Mouse (Mus musculus): ENCODE data around the gene Ntpcr. TPM values are rescaled to one million over a fixed set of nuclear protein-coding genes. Genes with fewer than 3 reads are reported as not detected.

The Ntpcr gene
- polyA plus RNA-seq, 1 experiment: 39.6 TPM

GRCm38 (mm10) chr8:125741377-125741776, 11.6 kb downstream of the Ntpcr start:
- no peak for TF ChIP-seq POLR2A (IDR thresholded peaks at IDR 0.05; ENCODE audit: borderline replicate concordance, low read depth, low read length)
- TF ChIP-seq CTCF (IDR thresholded peaks at IDR 0.05; ENCODE audit: low read depth, low read length): no peak
- Histone ChIP-seq H3K27ac (ENCODE audit: insufficient read depth, low read depth, low read length) (no peak overlapping the region), H3K4me3 (ENCODE audit: insufficient read depth, low read length) (no peak overlapping the region), H3K4me1 (ENCODE audit: control insufficient read depth, insufficient read depth, low read length) (no peaks in the 10 kb centered on the region)

GRCm38 (mm10) chr8:125741855-125742254, 12.1 kb downstream of the Ntpcr start:
- Histone ChIP-seq H3K4me1 (ENCODE audit: control insufficient read depth, insufficient read depth, low read length) (no peaks in the 10 kb centered on the region), H3K27ac (ENCODE audit: insufficient read depth, low read depth, low read length) (no peak overlapping the region), H3K4me3 (ENCODE audit: insufficient read depth, low read length) (no peak overlapping the region)
- TF ChIP-seq CTCF (IDR thresholded peaks at IDR 0.05; ENCODE audit: low read depth, low read length): no peak
- no peak for TF ChIP-seq POLR2A (IDR thresholded peaks at IDR 0.05; ENCODE audit: borderline replicate concordance, low read depth, low read length)

- TF ChIP-seq CTCF (IDR thresholded peaks at IDR 0.05; ENCODE audit: low read depth, low read length) (no peak), POLR2A (IDR thresholded peaks at IDR 0.05; ENCODE audit: borderline replicate concordance, low read depth, low read length) (no peak)
- no peak overlapping the region for H3K27ac ChIP-seq (ENCODE audit: insufficient read depth, low read depth, low read length)
- no peaks in the 10 kb centered on the region for H3K4me1 ChIP-seq (ENCODE audit: control insufficient read depth, insufficient read depth, low read length)
- no peak overlapping the region for H3K4me3 ChIP-seq (ENCODE audit: insufficient read depth, low read length)
Measured at GRCm38 (mm10) chr8:125742406-125742805, 12.6 kb downstream of the Ntpcr start.

GRCm38 (mm10) chr8:125744914-125745576, 15.3 kb downstream of the Ntpcr start:
- TF ChIP-seq POLR2A (IDR thresholded peaks at IDR 0.05; ENCODE audit: borderline replicate concordance, low read depth, low read length) (no peak), CTCF (IDR thresholded peaks at IDR 0.05; ENCODE audit: low read depth, low read length) (no peak)
- Histone ChIP-seq H3K4me3 (ENCODE audit: insufficient read depth, low read length) (no peak overlapping the region), H3K4me1 (ENCODE audit: control insufficient read depth, insufficient read depth, low read length) (no peaks in the 10 kb centered on the region), H3K27ac (ENCODE audit: insufficient read depth, low read depth, low read length) (no peak overlapping the region)

GRCm38 (mm10) chr8:125747390-125747789, 17.6 kb downstream of the Ntpcr start:
- Histone ChIP-seq H3K4me3 (ENCODE audit: insufficient read depth, low read length) (no peak overlapping the region), H3K4me1 (ENCODE audit: control insufficient read depth, insufficient read depth, low read length) (no peaks in the 10 kb centered on the region), H3K27ac (ENCODE audit: insufficient read depth, low read depth, low read length) (no peak overlapping the region)
- TF ChIP-seq CTCF (IDR thresholded peaks at IDR 0.05; ENCODE audit: low read depth, low read length): no peak
- TF ChIP-seq POLR2A (IDR thresholded peaks at IDR 0.05; ENCODE audit: borderline replicate concordance, low read depth, low read length): no peak

- no peak overlapping the region for H3K4me3 ChIP-seq (ENCODE audit: insufficient read depth, low read length)
- H3K4me1 ChIP-seq (ENCODE audit: control insufficient read depth, insufficient read depth, low read length): peaks cover under 1% of the 10 kb centered on the region; the same call in 1 of the 2 replicates
- H3K27ac ChIP-seq (ENCODE audit: insufficient read depth, low read depth, low read length): no peak overlapping the region
- TF ChIP-seq CTCF (IDR thresholded peaks at IDR 0.05; ENCODE audit: low read depth, low read length) (no peak), POLR2A (IDR thresholded peaks at IDR 0.05; ENCODE audit: borderline replicate concordance, low read depth, low read length) (no peak)
Measured at GRCm38 (mm10) chr8:125750846-125751245, 21.1 kb downstream of the Ntpcr start.

GRCm38 (mm10) chr8:125755896-125756295, 26.1 kb downstream of the Ntpcr start:
- Histone ChIP-seq H3K27ac (ENCODE audit: insufficient read depth, low read depth, low read length) (no peak overlapping the region), H3K4me3 (ENCODE audit: insufficient read depth, low read length) (no peak overlapping the region), H3K4me1 (ENCODE audit: control insufficient read depth, insufficient read depth, low read length) (peaks cover 14% of the 10 kb centered on the region)
- TF ChIP-seq POLR2A (IDR thresholded peaks at IDR 0.05; ENCODE audit: borderline replicate concordance, low read depth, low read length): no peak
- no peak for TF ChIP-seq CTCF (IDR thresholded peaks at IDR 0.05; ENCODE audit: low read depth, low read length)

GRCm38 (mm10) chr8:125756391-125757105, 26.8 kb downstream of the Ntpcr start:
- peak overlapping the region; percentile 37 for H3K27ac ChIP-seq (ENCODE audit: insufficient read depth, low read depth, low read length)
- H3K4me1 ChIP-seq (ENCODE audit: control insufficient read depth, insufficient read depth, low read length): peaks cover 14% of the 10 kb centered on the region
- no peak overlapping the region for H3K4me3 ChIP-seq (ENCODE audit: insufficient read depth, low read length)
- TF ChIP-seq CTCF (IDR thresholded peaks at IDR 0.05; ENCODE audit: low read depth, low read length) (no peak), POLR2A (IDR thresholded peaks at IDR 0.05; ENCODE audit: borderline replicate concordance, low read depth, low read length) (no peak)

- Histone ChIP-seq H3K4me1 (ENCODE audit: control insufficient read depth, insufficient read depth, low read length) (peaks cover 14% of the 10 kb centered on the region), H3K27ac (ENCODE audit: insufficient read depth, low read depth, low read length) (0 out of 2 replicates have a peak overlapping the region, but pooled peaks have one; percentile 20)
- TF ChIP-seq CTCF (IDR thresholded peaks at IDR 0.05; ENCODE audit: low read depth, low read length) (no peak), POLR2A (IDR thresholded peaks at IDR 0.05; ENCODE audit: borderline replicate concordance, low read depth, low read length) (no peak)
Measured at GRCm38 (mm10) chr8:125757106-125757496, 27.3 kb downstream of the Ntpcr start.

GRCm38 (mm10) chr8:125759022-125759421, 29.3 kb downstream of the Ntpcr start:
- TF ChIP-seq POLR2A (IDR thresholded peaks at IDR 0.05; ENCODE audit: borderline replicate concordance, low read depth, low read length) (no peak), CTCF (IDR thresholded peaks at IDR 0.05; ENCODE audit: low read depth, low read length) (peak; percentile 37; the same call in 1 of the 2 replicates)
- Histone ChIP-seq H3K27ac (ENCODE audit: insufficient read depth, low read depth, low read length) (no peak overlapping the region), H3K4me1 (ENCODE audit: control insufficient read depth, insufficient read depth, low read length) (peaks cover 14% of the 10 kb centered on the region), H3K4me3 (ENCODE audit: insufficient read depth, low read length) (no peak overlapping the region)

More at GRCm38 (mm10) chr8:125757106-125757496, 27.3 kb downstream of the Ntpcr start:
- H3K4me3 ChIP-seq (ENCODE audit: insufficient read depth, low read length): no peak overlapping the region
